Mouse (Mus musculus): ENCODE results near the gene Chd1.

- TF ChIP-seq GATA1 (IDR thresholded peaks at IDR 0.05; ENCODE audit: borderline replicate concordance, low read length), result no peak
- no peak for TF ChIP-seq FLI1 (IDR thresholded peaks at IDR 0.05; ENCODE audit: low read length)
Measured at GRCm38 (mm10) chr17:15695566-15695965, 9.2 kb upstream of the Chd1 start.

All from megakaryocyte, embryonic 14.5 days (primary cell).